Mouse (Mus musculus): ENCODE results near the gene Nup43. TPM values are rescaled to one million over a fixed set of nuclear protein-coding genes. Genes with fewer than 3 reads are reported as not detected.
"Not testable (repeated sequence)": the region's sequence is repeated elsewhere in the genome, so short reads cannot be mapped to it uniquely, and the experiment has no call there.

Nup43 gene
- 1 to 10 TPM; 4.5 to 6.2 TPM for total RNA-seq (2021)

DNA sequence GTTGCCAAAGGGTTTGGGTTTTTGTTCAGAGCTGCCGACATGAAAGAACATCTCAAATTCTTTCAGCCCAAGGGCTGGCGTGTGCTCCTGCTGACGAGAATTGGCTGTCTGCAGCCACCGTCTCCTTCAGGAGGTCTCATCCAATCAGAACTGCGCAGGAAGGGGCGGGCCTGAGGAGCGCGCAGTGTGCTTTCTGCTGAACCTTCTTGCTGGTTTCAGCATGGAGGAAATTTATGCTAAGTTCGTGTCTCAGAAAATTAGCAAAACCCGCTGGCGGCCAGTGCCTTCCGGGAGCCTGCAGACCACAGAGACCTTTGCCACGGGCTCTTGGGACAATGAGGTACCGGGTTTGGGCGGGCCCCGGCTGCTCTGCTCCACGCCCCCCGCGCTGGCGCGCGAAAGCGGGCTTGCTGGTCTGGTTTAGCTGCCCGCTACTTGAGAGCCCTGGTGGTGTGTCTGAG lies at the start of gene Nup43:
Gene Nup43 (plus strand): TSS at position 162 of the 461 bp plus-strand sequence.
- intact Hi-C loops (cut with DNase I), result no loop called here
- peak; percentile 77 for DNase-seq (ENCODE audit: low spot score)

DNA sequence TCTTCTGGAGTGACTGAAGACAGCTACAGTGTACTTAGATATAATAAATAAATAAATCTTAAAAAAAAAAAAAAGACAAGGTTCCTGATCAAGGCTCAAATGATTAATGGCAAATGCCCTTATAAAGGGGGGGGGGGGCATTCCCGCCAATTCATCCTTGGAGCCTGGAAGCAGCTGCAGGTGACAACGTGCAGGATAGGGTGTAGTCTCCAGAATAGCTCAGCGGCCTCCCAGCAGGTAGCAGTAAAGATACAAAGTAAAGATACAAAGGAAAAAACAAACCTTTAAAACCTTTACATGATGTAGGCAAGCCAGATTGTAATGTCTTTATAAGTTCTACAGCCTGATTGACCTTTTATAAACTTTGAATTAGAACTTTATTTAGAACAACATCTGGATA lies 49.7 kb upstream of the Nup43 start:
- DNase-seq (ENCODE audit: low spot score); intact Hi-C loops (cut with DNase I): not testable (repeated sequence)

DNA sequence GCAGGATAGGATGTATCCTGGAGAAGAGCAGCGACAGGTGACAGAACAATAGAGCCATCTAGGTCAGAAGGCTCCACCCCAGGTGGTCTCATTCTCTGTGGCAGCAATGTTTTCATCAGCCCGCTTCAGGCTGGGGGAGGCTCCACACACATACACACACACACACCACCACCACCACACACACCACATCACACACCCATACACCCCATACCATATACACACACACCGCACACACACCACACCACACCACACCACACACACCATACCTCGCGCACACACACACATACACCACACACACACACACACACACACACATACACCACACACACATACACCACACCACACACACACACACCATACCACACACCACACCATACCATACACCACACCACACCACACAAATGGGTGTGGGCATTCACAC lies 47.5 kb upstream of the Nup43 start:
- no peak for DNase-seq (ENCODE audit: low spot score)
- intact Hi-C loops (cut with DNase I), result no loop called here

DNA sequence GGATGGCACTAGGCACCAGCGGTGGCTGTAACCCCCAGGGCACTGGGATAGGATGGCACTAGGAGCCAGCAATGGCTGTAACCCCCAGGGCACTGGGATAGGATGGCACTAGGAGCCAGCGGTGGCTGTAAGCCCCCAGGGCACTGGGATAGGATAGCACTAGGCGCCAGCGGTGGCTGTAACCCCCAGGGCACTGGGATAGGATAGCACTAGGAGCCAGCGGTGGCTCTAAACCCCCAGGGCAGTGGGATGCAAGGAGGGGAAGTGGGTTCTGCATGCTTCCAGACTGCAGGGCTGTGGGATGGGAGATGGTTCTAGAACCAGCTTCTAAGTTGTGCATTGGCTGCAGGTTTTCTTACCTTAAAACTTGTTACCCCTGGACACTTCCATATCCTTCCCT lies 46.6 kb upstream of the Nup43 start:
- no peak for DNase-seq (ENCODE audit: low spot score)
- intact Hi-C loops (cut with DNase I), result no loop called here

DNA sequence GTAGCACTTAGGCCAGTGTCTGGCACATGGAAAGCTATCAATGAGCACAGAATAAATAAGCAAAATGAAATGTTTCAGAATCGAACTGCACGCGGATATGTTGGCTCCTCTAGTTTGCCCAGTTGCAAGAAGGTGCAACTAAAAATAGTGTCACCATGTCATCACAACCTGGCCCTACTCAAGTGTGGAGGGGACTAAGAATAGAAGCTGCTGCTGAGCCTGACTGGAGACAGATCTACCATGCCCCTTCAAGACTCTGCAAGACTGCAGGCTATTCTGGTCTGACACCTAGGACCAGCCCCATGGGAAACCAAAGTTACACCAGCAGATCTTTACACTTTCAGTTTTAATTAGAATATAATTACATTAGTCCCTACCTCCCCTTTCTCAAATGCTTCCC lies 44.9 kb upstream of the Nup43 start:
- no peak for DNase-seq (ENCODE audit: low spot score)
- intact Hi-C loops (cut with DNase I), result no loop called here

DNA sequence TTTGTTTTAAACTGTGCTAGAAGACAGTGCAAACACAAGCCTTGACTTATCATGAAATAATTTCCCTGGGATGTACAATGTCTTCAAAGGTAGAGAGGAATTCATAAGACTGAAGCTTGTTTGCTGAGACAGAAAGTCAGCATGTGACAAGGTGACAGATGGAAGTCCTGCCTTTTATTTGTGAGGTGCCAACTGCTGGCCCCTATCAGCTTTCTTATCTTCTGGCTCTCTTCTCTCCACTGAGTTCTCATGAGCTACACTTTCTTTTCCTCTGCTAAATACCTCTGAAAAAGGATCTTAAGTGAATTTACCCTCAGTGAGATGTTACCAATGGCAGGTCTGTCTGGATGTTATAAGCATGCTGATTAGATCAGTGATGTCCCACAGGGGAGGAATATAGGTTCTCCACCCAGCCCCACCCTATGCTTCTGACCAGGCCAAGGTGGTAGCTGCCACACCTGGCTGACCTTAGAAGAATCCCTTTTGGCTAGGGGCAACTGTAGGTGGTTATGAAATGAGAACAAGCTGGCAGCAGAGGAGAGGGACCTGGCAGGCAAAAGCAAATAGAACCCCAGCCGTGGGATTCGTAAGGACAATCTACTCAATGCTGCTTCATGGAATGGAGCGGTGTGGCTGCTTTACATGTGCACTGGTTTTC lies 43.3 kb upstream of the Nup43 start:
- intact Hi-C loops (cut with DNase I), result no loop called here
- no peak for DNase-seq (ENCODE audit: low spot score)

DNA sequence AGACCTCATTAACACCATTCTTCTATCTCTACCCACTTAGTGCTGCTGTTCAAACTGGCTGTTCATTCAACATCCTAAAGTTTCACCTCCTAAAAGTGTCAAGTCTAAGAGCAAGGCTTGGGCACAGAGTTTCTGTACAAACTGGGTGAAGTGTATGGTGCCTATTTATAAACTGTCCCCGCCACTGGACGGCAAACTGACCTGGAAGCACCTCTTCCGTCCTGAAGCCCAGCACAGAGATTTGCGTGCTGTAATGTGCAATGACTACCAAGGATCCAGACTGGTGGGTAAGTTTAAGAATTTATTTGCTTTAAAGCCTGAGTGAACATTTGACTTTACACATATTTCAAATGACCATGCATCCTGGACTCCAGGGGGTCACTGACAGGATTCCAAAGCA lies 38.2 kb upstream of the Nup43 start:
- intact Hi-C loops (cut with DNase I), result no loop called here

DNA sequence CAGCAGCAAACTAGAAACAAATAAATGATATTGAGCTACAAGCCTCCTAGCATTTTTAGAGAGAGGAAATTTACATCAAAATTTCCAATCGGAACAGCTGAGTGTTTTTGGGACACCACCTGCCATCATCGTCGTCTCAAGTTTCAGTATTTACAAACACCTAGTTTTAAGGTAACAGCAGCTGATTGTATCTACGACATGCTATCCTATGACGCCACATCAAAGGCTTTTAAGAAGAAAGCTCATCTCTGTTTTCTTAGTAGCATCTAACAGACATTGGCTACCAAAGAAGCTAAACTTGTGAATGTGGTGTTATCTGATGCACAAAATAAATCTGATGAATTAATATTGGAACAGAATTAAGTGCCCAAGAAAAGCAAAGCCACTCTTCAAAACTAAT lies 37.0 kb upstream of the Nup43 start:
- intact Hi-C loops (cut with DNase I), result no loop called here
- DNase-seq (ENCODE audit: low spot score), result no peak

More for the DNA sequence above, 38.2 kb upstream of the Nup43 start:
- DNase-seq (ENCODE audit: low spot score), result no peak

DNA sequence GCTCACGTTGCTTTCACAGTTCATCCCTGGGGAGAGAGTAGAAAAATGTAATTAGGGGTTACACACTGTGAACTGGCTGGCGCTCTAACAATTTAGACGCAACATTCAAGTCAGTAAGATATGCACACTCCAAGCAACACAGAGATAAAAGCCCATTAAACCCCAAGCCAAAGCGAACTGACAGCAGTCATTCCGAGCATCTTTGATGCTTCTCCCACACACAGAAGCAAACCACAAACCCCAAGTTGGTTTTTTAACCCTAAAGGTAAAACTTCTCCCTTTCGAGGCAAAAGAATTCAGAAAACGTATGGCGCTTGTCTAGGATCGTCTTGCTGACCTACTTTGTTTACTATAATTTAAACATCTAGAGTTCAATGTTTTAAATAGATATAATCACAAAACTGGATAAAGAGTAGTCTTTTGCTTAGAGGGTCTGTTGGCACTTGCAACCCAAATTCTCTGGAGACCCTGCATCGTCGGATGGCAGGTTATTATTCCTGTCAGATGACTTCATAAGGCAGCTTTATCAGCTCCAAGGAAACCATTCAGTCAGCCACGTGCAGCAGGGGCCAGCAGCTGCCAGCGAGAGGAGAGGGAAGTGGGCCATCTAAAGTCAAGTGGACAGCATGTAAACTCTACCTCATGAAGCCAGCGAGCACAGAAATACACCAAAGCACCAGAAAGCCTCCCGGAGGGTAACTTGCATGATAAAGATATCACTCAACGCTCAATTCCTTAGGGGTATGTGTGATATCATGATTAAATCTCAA lies 36.2 kb upstream of the Nup43 start:
- no peak for DNase-seq (ENCODE audit: low spot score)
- intact Hi-C loops (cut with DNase I), result no loop called here

DNA sequence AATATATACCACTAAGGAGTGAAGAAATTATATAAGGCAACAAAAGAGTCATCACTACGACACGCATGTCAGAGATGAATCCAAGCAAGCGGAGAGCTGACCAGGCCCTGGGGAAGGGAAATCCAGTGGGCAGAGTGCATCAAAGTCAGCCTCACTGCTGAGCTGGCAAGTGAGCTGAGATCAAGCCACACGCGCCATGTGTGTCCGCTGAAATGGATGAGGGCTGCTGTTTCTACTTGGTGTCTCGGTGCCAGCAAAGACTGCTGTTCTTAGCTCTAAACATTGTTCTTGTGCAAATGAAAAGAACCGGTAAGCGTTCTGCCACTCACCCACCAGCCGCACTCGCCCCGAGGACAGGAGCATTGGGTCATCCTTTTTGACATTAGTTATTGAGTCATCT lies 26.9 kb upstream of the Nup43 start:
- no peak for DNase-seq (ENCODE audit: low spot score)
- intact Hi-C loops (cut with DNase I), result no loop called here

DNA sequence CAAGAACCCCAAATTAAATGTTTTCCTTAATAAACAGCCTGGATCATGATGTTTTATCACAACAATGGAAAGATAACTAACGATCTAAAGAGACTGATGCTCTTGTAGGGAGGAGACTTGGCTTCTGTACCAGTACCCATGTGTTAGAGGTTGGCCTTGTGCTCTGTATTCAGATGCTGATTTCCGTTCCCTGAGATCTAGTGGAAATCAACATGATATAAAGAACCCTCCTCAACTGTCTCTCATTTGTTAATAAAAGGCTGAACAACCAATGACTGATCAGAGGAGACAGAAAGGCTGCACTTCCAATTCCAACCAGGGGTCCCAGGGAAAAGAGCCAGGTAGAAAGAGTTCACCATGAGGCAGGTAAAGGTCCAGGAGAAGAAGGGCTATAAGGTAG lies 21.4 kb upstream of the Nup43 start:
- intact Hi-C loops (cut with DNase I), result no loop called here
- DNase-seq (ENCODE audit: low spot score), result no peak

DNA sequence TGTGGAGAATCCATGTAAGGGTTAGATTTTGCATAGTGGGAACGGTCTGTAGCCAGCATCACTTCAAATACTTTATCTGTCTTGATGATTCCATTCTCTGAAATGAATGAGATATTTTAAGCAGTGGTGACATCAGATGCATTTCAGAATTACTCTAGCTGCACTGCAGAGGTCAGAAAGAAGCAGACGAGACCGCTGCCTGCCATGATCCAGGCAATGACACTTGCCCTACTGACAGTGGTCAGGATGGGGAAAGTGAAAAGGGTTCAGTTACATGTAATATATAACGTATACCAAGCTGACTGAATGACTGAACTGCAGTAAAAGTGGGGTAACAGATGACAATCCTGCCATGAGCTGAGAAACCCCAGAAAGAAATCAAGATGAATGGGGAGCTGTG lies 18.2 kb upstream of the Nup43 start:
- DNase-seq (ENCODE audit: low spot score), result no peak
- intact Hi-C loops (cut with DNase I), result no loop called here

DNA sequence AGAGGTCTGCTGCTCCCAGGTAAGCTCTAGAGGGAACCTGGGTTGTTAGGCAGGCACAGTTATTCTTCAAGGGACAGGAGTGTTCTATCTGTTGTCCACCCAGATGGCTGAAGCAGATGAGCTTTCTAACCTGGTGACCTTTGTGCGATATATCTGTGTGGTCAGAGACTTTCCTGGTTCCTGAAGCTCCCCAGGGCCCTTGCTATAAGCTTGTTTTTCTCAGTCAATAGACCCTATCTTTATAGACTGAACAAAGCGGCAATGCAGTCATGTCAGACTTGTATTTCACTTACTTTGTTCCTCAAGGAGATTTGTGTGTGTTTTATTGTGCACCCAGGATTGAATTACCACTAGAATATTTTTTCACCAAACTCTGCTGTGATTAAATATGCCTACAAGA lies 16.2 kb upstream of the Nup43 start:
- DNase-seq (ENCODE audit: low spot score), result no peak
- intact Hi-C loops (cut with DNase I), result no loop called here

DNA sequence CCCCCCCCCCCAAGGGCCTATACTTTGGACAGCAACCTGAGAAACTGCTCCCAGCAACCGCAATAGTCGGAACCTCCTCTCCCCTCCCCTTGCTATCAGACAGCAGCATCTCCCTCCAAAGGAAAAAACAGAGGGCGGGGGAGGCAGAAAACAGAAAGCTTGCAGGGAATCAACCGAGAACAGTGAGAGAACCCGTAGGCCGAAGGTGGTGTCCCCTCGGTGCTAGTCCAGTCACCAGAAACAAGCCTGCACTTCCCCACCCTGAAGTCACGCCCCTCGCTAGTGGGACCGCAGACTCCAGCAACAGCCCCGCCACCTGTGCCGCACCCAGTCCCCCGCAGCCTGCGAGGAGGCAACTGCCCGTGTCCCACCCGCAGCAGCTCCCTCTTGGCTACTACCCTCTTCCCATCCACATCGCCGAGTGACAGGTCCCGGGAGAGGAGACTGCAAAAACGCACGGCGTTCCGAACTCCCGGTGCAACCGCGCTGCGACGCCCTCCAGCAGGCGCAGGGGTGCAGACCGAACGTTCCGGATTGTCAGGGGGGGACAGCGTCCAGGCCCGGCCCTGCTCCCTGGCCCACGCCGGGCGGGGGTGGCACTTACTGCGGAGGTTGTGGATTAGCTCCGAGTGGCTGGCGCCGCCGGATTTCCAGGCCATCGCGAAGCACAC lies 4.7 kb upstream of the Nup43 start:
- no peak for DNase-seq (ENCODE audit: low spot score)
- intact Hi-C loops (cut with DNase I), result no loop called here

DNA sequence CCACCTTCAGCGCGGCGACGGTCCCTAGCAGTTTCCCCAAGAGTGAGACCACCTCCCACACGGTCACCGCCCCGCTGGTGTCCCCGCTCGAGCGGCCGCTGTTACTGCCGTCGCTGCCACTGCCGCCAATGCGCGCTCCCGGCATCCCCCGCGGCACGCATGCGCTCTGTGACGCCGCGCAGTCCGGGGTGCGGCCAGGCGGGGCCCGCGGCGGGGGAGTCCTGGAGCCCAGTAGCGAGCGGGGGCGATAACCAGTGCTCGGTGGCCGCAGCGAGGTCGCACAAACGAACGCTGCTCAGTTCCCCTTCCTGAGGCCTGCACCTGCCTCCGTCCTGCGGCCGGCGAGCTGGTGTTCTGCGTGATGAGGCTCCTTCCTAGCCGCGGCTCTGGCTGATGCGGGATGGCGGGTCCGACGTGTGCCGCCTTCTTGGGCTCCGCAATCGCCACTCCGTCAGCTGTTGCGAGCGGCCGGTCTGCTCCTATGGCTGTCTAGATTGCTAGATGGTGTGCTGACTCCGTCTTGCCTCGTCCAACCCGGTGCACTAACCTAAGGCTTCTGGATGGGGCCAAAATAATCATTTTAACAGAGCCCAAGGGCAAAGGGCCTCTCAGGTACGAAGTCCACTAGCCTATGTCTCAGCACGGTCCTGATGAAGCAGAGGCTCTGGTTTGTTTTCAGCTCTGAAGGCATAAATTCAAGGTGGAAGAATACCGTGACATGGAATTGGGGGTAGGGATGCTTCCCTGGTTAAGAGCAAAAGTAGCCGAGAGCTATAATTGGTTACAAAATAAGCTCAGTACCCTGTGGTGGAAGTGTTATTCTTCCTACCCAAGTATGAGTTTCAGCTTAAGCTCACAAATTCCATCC lies 3.9 kb upstream of the Nup43 start:
- intact Hi-C loops (cut with DNase I), result loop anchor here (2.0 kb wide), 1 partner anchor 17 kb away; the partner anchor contains the start of genes Lats1 and Pcmt1
- peak; percentile 88 for DNase-seq (ENCODE audit: low spot score)

DNA sequence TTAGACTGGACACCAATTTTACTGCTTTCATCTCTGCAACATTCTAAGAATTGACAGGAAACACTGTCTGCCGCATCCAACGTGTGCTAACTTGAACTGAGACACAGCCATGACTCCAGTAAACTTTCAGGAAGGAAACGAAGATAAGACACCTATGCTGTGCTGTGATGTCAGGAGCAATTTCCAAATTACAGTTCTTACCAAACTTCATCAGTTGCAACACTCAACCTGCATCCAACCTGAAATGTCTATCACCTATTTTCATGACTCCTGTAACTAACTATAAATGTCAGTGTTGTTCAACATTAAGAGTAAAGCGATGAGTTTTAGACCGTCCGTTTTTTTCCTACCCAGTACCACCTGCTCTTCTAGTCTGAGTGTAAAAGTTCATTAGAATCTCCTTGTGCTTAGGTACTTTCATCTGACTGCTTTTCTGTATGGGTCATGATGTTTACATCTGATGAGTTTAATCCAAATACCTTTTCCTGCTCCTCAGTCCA lies 3.2 kb upstream of the Nup43 start:
- intact Hi-C loops (cut with DNase I), result loop anchor here (2.0 kb wide), 1 partner anchor 17 kb away; the partner anchor contains the start of genes Lats1 and Pcmt1
- no peak for DNase-seq (ENCODE audit: low spot score)

DNA sequence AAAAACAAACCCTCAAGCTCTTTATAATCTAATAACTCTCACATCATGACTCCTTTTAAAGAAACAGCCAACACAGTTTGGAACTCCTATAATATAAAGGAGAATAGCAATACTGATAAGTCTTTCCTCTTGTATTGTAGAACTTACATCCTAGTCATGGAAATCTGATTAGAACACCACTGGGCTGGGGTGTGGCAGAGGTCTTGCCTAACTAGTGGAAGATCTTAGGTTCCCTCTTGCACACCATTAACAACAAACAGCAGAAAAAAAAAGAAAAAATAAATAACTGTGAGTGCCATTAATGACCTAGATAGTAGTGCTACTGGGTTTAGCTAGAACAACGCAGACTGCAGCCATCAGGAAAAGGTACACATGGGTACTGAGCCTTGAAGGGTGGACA lies 2.4 kb upstream of the Nup43 start:
- intact Hi-C loops (cut with DNase I), result loop anchor here (2.0 kb wide), 1 partner anchor 16 kb away; the partner anchor contains the start of genes Lats1 and Pcmt1
- DNase-seq (ENCODE audit: low spot score), result no peak

DNA sequence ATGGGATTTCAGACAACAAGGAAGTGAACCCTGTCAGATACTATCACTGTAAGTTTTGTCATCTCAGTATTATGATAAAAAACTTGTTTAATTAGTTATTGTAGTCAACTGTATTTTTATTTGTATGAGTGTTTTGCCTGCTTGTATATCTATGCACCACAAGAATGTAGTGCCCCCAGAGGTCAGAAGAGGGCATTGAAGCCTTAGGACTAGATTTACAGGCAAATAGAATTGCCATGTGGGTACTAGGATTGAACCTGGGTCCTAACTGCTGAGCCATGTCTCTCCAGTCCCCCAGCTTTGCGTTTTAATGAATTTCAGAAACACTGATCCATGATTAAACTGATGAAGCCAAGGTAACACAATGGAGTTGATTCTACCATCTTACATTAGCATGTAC lies 6.4 kb downstream of the Nup43 start:
- intact Hi-C loops (cut with DNase I), result no loop called here
- DNase-seq (ENCODE audit: low spot score), result no peak

DNA sequence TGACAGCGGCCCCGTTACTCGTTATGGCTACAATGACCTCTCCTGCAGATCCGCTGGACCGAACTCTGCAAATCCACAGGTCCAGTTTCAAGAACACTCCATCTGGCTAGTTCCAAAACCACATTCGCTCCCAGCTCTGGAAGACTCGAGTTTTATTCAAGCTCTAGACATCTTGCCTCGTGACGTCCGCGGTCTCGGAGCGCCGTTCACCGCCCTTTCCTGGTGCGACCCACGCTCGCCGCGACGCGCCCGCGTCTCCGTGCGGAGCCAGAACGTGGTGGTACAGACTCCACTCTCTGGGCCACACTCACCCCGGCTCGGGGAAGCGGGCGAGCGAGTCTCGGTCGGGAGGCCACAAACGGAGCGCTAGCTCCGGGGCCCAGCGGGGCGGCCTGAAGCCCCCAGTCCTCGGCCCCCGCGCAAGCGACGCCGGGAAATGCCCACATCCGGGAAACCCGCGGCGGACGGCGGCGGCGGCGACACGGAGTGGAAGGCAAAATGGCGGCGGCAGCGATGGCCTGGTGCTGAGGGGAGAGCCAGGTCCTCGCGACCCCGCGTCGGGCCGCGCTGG lies 13.5 kb downstream of the Nup43 start, which contains the start of the genes Pcmt1 and Lats1:
Gene Pcmt1 (minus strand): TSS at position 406 of the 571 bp plus-strand sequence.
Gene Lats1 (plus strand): TSS at position 484 of the 571 bp plus-strand sequence.
- DNase-seq (ENCODE audit: low spot score), result peak; percentile 75

More for the DNA sequence above, 13.5 kb downstream of the Nup43 start, which contains the start of the genes Pcmt1 and Lats1:
- intact Hi-C loops (cut with DNase I), result loop anchor here (2.0 to 5.0 kb wide), 2 partner anchors 16 to 96 kb away; no protein-coding TSS in a partner anchor
